Mouse (Mus musculus) common myeloid progenitor, adult 5-6 weeks (primary cell): ENCODE results near the gene Cldn24. TPM values are rescaled to one million over a fixed set of nuclear protein-coding genes. Genes with fewer than 3 reads are reported as not detected.
"Not testable (repeated sequence)": the region's sequence is repeated elsewhere in the genome, so short reads cannot be mapped to it uniquely, and the experiment has no call there.

ENCODE experiments used
- ATAC-seq: replicated peaks from 2 replicates; pipeline ENCODE4 v1.8.0; 2016; ENCODE audit warnings: low read depth, mild to moderate bottlenecking, moderate TSS enrichment, inconsistent platforms; ENCODE audit not compliant: poor library complexity, severe bottlenecking
- total RNA-seq: library from RNA; stranded (forward); fragments of 200-1000, 187-1606 nt; gene quantifications from 2 replicates; pipeline ENCODE4 v1.2.3, GENCODE M21; 2017

Cldn24 gene
- not detected in 2 replicates for total RNA-seq

DNA sequence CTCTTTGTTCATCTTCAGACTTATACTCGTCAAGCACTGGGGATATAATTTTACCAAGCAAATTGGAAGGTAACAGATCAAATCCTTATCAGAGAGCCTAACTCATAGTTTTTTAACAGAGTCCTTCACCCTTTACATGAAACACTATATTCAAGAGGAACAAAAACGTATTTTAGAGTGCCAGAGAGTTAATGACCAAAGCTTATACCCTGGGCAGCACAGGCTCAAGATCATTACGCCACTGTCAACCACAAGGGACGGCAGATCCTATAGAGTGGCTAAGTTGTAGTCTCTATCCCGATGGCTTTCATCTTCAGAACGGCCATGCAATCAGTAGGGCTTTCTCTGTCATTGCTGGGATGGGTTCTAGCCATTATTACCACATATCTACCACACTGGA is at the start of gene Cldn24:
Gene Cldn24 (plus strand): TSS at position 301 of the 400 bp plus-strand sequence.
- ATAC-seq: no peak

DNA sequence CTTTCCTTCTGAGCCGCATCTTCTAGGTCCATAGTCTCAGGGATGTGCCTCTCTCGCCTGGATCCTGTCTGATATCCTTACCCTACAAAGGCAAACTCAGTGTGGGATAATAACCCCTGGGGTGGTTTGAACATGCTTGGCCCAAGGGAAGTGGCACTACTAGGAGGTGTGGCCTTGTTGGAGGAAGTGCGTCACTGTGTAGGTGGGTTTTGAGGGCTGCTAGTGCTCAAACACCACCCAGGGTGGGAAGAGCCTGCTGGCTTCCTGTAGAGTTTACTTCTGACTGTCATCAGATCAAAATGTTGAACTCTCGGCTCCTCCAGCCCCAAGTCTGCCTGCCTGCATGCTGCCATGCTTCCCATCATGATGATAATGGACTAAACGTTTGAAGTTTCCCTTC is 49.0 kb upstream of the Cldn24 start:
- ATAC-seq: no peak

- ATAC-seq: no peak
Observed at GRCm38 (mm10) chr8:47777415-47777814, 44.5 kb upstream of the Cldn24 start.

DNA sequence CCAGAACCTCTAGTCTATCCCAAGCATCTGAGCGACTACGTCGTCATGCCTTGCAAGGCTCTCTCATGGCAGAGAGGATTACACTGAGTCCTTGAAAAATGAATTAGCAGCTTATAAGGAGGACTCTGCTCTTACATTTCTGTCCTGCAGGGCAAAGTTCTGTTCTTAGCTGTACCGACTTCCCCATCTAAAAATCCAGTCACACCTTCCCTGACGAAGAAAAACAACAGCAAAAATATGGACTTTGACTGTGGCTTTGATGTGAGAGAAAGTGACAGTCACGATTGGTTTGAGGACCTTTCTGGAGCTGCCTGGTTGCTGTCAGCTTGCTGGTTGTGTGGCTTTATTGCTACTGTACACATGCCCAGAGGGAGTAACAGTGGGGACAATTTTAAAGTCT is 42.4 kb upstream of the Cldn24 start:
- no peak for ATAC-seq

DNA sequence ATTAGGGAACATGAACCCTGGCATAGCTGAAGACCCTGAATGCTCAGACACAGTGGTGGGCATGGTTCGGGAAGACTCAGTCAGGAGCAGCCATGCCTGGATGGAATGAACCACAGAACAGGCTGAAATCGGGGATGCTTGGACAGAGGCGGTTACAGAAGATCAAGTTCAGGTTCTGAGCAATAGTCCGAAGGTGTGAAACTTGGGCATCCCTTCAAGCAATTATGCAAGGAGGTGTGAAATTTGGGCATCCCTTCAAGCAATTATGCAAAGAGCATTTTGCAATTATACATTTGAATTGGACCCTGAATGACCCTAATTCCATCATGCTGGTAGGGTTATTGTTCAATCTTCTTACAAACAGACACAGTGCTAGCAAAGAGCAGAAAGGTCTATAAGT is 40.1 kb upstream of the Cldn24 start:
- no peak for ATAC-seq

DNA sequence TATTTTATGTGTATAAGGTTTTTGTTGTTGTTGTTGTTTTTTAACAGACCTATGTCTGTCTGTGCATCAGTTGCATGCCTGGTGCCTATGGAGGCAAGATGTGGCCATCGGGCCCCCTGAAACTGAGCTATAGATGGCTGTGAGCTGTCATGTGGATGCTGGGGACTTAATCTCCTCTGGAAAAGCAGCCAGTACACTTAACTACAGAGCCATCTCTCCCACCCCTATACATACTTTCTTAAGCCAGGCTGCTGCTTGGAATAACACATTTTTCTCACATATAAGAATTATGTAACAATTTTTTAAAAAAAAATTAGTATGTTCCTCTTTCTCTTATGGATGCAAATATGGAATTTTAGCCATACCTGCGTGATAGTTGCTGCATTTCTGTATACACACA is 38.4 kb upstream of the Cldn24 start:
- ATAC-seq: no peak

GRCm38 (mm10) chr8:47783944-47784343 is 38.0 kb upstream of the Cldn24 start:
- ATAC-seq: no peak

- ATAC-seq: no peak
Observed at GRCm38 (mm10) chr8:47784436-47784835, 37.5 kb upstream of the Cldn24 start.

GRCm38 (mm10) chr8:47786323-47786722 is 35.6 kb upstream of the Cldn24 start:
- no peak for ATAC-seq

DNA sequence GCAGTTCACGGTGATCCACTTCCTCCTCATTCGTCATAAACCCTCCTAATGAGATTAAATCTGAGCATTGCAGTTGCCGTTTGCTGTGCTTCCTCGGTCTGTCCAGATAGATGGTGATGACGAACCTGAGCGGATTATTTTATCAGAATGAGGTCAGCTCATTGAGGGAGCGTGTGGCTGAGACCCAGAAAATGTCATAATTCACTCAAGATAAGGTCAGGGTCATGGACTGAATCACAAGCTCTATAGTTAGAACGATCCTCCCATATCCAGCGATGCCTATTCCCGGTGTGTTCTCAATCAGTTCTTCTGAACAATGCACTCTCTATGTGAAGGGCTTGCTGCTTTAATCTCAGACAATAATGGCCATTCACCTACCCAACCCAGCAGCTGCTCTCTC is 34.2 kb upstream of the Cldn24 start:
- no peak for ATAC-seq

DNA sequence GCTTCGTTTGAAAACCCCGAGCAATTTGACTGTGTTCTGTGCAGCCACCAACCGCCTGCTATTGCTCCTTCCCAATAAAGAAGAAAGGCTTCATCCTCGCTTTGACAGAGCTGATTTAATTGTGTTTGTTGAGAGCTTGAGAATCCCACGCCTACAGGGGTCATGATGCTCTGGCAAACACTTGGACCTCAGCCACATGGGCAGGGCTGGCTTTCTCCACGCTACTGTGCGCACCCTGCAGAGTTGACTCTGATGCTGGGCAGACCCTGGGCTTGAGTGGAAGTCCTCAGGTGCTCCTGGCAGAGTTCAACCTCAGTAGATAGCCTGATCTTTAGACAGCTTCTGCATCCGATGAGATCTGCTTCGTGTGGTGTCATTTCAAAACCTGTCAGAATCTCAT is 30.0 kb upstream of the Cldn24 start:
- ATAC-seq: no peak

GRCm38 (mm10) chr8:47799438-47799837 is 22.5 kb upstream of the Cldn24 start:
- no peak for ATAC-seq

- no peak for ATAC-seq
Observed at GRCm38 (mm10) chr8:47802349-47802748, 19.6 kb upstream of the Cldn24 start.

DNA sequence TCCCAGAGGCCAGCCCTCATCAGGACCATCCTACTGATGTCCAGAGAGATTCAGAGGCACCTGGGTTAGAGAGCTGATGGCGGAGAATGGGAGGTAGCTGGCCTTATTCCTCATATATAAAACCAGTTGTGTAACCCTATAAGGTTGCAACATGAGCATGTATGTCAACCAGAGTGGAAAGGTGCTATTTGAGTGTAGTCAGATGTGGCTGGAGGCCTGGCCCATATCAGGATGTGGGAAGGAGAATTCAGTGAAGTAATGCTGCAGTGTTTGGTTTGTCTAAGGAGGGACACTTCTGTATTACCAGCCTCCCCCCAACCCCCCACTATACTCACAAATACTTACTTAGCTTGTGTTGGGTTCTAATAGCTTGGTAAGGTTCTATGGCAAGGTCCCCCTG is 17.7 kb upstream of the Cldn24 start:
- ATAC-seq: no peak

GRCm38 (mm10) chr8:47809970-47810665 is 11.8 kb upstream of the Cldn24 start:
- no peak for ATAC-seq

GRCm38 (mm10) chr8:47810666-47811015 is 11.3 kb upstream of the Cldn24 start:
- ATAC-seq: no peak

GRCm38 (mm10) chr8:47811221-47811620 is 10.7 kb upstream of the Cldn24 start:
- ATAC-seq: no peak

GRCm38 (mm10) chr8:47819034-47819433 is 2.9 kb upstream of the Cldn24 start:
- ATAC-seq: no peak

DNA sequence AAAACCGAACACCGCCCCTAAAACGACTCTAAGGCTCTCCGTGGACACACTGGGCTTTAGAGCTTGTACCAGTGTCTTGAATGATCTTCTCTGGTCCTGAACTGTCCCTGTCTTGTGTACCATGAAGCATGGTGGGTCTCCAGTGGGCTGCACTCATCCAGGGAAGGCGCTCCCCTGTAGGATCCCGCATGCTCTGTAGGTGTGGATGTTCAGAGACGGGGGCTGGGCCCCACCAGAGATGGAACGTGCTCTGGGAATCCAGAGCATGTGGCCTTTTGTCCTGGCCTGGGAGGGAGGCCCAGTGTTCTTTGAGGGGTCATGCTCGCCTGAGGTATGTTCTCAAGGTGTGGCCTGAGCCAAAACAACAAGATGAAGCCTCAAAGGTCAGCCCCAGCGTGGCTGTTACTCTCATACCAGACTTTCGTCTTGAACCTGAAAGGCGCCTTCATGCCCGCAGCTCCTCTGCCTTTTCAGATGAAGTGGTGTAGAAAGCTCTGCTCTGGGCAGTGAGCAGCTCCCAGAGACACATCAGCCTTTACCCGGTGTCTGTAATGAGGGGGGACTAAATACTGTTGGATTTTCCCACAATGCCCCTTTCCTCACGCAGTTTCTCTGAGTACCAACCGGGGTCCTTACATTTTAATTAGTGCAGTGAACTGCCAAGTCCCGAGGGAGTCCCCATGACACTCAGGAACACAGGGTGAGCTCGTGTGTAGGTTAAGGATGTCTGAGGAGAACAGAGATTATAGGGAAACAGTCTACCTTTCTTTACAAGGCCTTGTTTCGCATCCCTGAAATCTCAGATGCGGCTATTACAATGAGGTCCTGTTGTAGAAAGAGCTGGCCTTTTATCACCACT is 800 bp upstream of the Cldn24 start:
- ATAC-seq: no peak

DNA sequence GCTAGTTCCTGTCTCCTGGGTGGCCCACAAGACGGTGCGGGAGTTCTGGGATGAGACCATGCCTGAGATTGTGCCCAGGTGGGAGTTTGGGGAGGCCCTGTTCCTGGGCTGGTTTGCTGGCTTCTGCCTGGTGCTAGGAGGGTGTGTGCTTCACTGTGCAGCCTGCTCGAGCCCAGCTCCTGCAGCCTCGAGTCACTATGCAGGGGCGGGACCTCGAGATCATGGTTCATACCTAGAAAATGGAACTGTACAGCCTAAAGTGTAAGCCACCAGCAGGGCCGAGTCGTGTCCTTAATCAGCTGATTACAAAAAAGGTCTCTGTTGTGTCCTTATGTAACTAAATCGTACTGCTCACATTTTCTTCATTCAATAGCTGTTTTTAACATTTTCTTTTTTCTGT is 598 bp downstream of the Cldn24 start:
- not testable (repeated sequence) for ATAC-seq

- no peak for ATAC-seq
Observed at GRCm38 (mm10) chr8:47823777-47824176, 1.8 kb downstream of the Cldn24 start.

GRCm38 (mm10) chr8:47824182-47824581 is 2.2 kb downstream of the Cldn24 start, which contains the start of gene Cldn22:
Gene Cldn22, plus strand, starts transcription at chr8:47824482.
- ATAC-seq: no peak
